26 mouse cellular contexts compared by ENCODE assay signal in the genomic region with DNA sequence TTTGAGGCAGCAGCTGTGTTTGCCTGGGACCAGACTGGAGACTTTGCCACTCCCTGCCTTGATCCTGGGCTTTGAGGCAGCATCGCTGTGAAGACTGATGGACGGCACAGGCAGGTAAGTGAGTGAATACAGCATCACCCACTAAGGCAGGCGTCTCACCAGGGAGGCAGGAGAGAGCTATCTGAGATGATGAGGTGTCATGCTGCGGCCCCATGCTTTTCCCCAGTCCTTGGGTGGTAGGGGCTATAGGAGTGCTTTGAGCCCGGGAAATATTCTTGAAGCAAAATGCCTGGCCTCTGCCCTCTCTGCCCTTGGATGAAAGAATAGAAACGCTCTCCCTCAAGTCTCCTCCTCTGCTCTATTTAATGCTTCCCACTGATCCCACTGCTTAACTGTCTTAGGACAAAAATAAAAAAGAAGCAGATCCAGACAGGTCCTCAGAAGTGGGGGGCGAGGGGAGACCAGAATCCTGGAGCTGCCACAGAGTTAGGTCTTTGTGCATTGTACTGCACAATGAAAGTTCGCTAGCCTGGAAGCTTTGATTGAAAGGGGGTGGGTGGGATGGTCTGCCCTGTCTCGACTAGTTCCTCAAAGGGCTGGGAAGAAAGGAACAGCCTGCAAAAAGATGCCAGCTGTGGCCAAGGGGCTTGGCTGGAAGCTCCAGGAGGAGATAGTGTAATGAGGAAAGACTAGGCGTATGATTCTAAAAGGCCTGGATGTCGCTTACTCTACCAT.
DNase-seq lines count a peak whose midpoint lies in the region; ATAC-seq and TF ChIP-seq lines count a peak whose summit lies in the region.
"Had no signal": no experiment of that assay in that cellular context is flagged by ENCODE, and none has a peak within 500 bp of the region (broad histone marks: within the 10 kb centered on the region; RNA-seq: fewer than 3 reads in every experiment).

No protein-coding gene starts in this region.

- H3K9ac ChIP-seq in heart, adult 2 months (ENCODE audit: low read depth, low read length) = no peak overlapping the region
- H3K9ac ChIP-seq in midbrain, embryonic 12.5 days (replicated peaks) = no peak overlapping the region
- H3K9ac ChIP-seq in midbrain, embryonic 11.5 days (ENCODE audit: low read length) = no peak overlapping the region
- H3K9ac ChIP-seq in midbrain, embryonic 14.5 days (replicated peaks; ENCODE audit: low read length) = no peak overlapping the region
- no peak overlapping the region for H3K9ac ChIP-seq in lung, postnatal 0 days (replicated peaks; ENCODE audit: low read depth)
- H3K9ac ChIP-seq: embryonic facial prominence, embryonic 12.5 days; hindbrain, embryonic 13.5 days; limb, embryonic 13.5 days; lung, embryonic 15.5 days had no signal

- 0 out of 2 replicates have a peak, but pooled peaks have one; percentile 16 for ATAC-seq in midbrain, embryonic 12.5 days (ENCODE audit: low FRiP score, low read depth)
- ATAC-seq in midbrain, embryonic 11.5 days (ENCODE audit: low FRiP score) = no peak
- ATAC-seq in midbrain, embryonic 14.5 days (ENCODE audit: low FRiP score, low TSS enrichment) = no peak
- ATAC-seq in lung, postnatal 0 days = no peak

- no peak for TF ChIP-seq CTCF in heart, adult 2 months (IDR thresholded peaks at IDR 0.05)
- no peak for TF ChIP-seq CTCF in lung, postnatal 0 days (IDR thresholded peaks at IDR 0.05)

- H3K4me3 ChIP-seq in heart, adult 2 months = no peak overlapping the region
- H3K4me3 ChIP-seq in midbrain, embryonic 12.5 days = no peak overlapping the region
- H3K4me3 ChIP-seq in midbrain, embryonic 11.5 days (ENCODE audit: low read depth, low read length) = no peak overlapping the region
- H3K4me3 ChIP-seq in midbrain, embryonic 14.5 days (replicated peaks; ENCODE audit: low read depth, low read length) = no peak overlapping the region
- H3K4me3 ChIP-seq in lung, postnatal 0 days (ENCODE audit: low read depth, low read length) = no peak overlapping the region
- H3K4me3 ChIP-seq: embryonic facial prominence, embryonic 12.5 days; hindbrain, embryonic 13.5 days; layer of hippocampus, adult 2 months; left cerebral cortex, adult 2 months; limb, embryonic 13.5 days; lung, embryonic 15.5 days had no signal

- TF ChIP-seq EP300 in heart, adult 2 months (IDR thresholded peaks at IDR 0.05; ENCODE audit: insufficient read depth, low read depth, low read length) = no peak
- TF ChIP-seq EP300 in lung, postnatal 0 days (IDR thresholded peaks at IDR 0.05) = no peak

- no peak for TF ChIP-seq POLR2A in heart, adult 2 months (IDR thresholded peaks at IDR 0.05; ENCODE audit: insufficient read depth, low read depth, low read length)

- H3K4me2 ChIP-seq in midbrain, embryonic 12.5 days (replicated peaks) = no peak overlapping the region
- no peak overlapping the region for H3K4me2 ChIP-seq in midbrain, embryonic 11.5 days
- H3K4me2 ChIP-seq in midbrain, embryonic 14.5 days (ENCODE audit: low read length) = no peak overlapping the region
- H3K4me2 ChIP-seq in lung, postnatal 0 days (replicated peaks; ENCODE audit: low read depth, low read length) = no peak overlapping the region
- H3K4me2 ChIP-seq: embryonic facial prominence, embryonic 12.5 days; hindbrain, embryonic 13.5 days; limb, embryonic 13.5 days; liver, embryonic 11.5 days; lung, embryonic 15.5 days had no signal

- 0 out of 2 replicates have a peak, but pooled peaks cover 4% of the 10 kb centered on the region for H3K9me3 ChIP-seq in midbrain, embryonic 12.5 days
- no peaks in the 10 kb centered on the region for H3K9me3 ChIP-seq in midbrain, embryonic 11.5 days (ENCODE audit: control insufficient read depth, low read length)
- H3K9me3 ChIP-seq in midbrain, embryonic 14.5 days (ENCODE audit: control insufficient read depth, low read length) = no peaks in the 10 kb centered on the region
- no peaks in the 10 kb centered on the region for H3K9me3 ChIP-seq in lung, postnatal 0 days (ENCODE audit: low read length)
- H3K9me3 ChIP-seq: embryonic facial prominence, embryonic 12.5 days; hindbrain, embryonic 13.5 days; limb, embryonic 13.5 days; lung, embryonic 15.5 days had no signal

- H3K79me2 ChIP-seq in heart, adult 2 months (replicated peaks; ENCODE audit: control insufficient read depth, insufficient read depth, low read length) = no peaks in the 10 kb centered on the region

- 73% methylated on average over 11 of the region's 11 CpGs for WGBS in heart, adult 2 months
- 42% methylated on average over 11 of the region's 11 CpGs for WGBS in midbrain, embryonic 12.5 days
- 46% methylated on average over 11 of the region's 11 CpGs for WGBS in midbrain, embryonic 11.5 days
- 38% methylated on average over 11 of the region's 11 CpGs for whole genome bisulfite sequencing in midbrain, embryonic 14.5 days
- WGBS in lung, postnatal 0 days = 69% methylated on average over 11 of the region's 11 CpGs

- no peak overlapping the region for H3K27ac ChIP-seq in heart, adult 2 months
- H3K27ac ChIP-seq in midbrain, embryonic 12.5 days (replicated peaks) = no peak overlapping the region
- H3K27ac ChIP-seq in midbrain, embryonic 11.5 days (ENCODE audit: low read depth, low read length) = no peak overlapping the region
- no peak overlapping the region for H3K27ac ChIP-seq in midbrain, embryonic 14.5 days (replicated peaks; ENCODE audit: low read depth, low read length)
- H3K27ac ChIP-seq in lung, postnatal 0 days (ENCODE audit: low read length) = no peak overlapping the region
- H3K27ac ChIP-seq: embryonic facial prominence, embryonic 12.5 days; hindbrain, embryonic 13.5 days; layer of hippocampus, adult 2 months; left cerebral cortex, adult 2 months; limb, embryonic 13.5 days; lung, embryonic 15.5 days had no signal

- no peaks in the 10 kb centered on the region for H3K36me3 ChIP-seq in heart, adult 2 months (ENCODE audit: control insufficient read depth, insufficient read depth, low read length)
- H3K36me3 ChIP-seq in midbrain, embryonic 12.5 days = no peaks in the 10 kb centered on the region
- no peaks in the 10 kb centered on the region for H3K36me3 ChIP-seq in midbrain, embryonic 11.5 days (ENCODE audit: control insufficient read depth, insufficient read depth, low read length)
- no peaks in the 10 kb centered on the region for H3K36me3 ChIP-seq in midbrain, embryonic 14.5 days (ENCODE audit: control insufficient read depth, insufficient read depth, low read length)
- no peaks in the 10 kb centered on the region for H3K36me3 ChIP-seq in lung, postnatal 0 days (ENCODE audit: insufficient read depth, low read length)
- H3K36me3 ChIP-seq: embryonic facial prominence, embryonic 12.5 days; hindbrain, embryonic 13.5 days; limb, embryonic 13.5 days; lung, embryonic 15.5 days had no signal

- intact Hi-C loops in heart, adult 2 months (cut with DNase I) = no loop called here
- intact Hi-C loops in left cerebral cortex, postnatal 10 days (cut with DNase I) = no loop called here

- H3K27me3 ChIP-seq in heart, adult 2 months (ENCODE audit: control insufficient read depth, insufficient read depth, low read length) = no peaks in the 10 kb centered on the region
- H3K27me3 ChIP-seq in midbrain, embryonic 12.5 days = no peaks in the 10 kb centered on the region
- H3K27me3 ChIP-seq in midbrain, embryonic 11.5 days (ENCODE audit: control insufficient read depth, insufficient read depth, low read length) = no peaks in the 10 kb centered on the region
- H3K27me3 ChIP-seq in midbrain, embryonic 14.5 days (ENCODE audit: control insufficient read depth, insufficient read depth, low read length) = no peaks in the 10 kb centered on the region
- no peaks in the 10 kb centered on the region for H3K27me3 ChIP-seq in lung, postnatal 0 days (replicated peaks; ENCODE audit: insufficient read depth, low read length)
- H3K27me3 ChIP-seq: embryonic facial prominence, embryonic 12.5 days; hindbrain, embryonic 13.5 days; limb, embryonic 13.5 days; lung, embryonic 15.5 days had no signal

- DNase-seq in heart, adult 11 months = peak; percentile 62
- no peak for DNase-seq in heart, adult 2 months
- DNase-seq in midbrain, embryonic 11.5 days (ENCODE audit: low spot score, missing footprints) = no peak
- DNase-seq in midbrain, embryonic 14.5 days = peak; percentile 11
- no peak for DNase-seq in lung, postnatal 0 days (ENCODE audit: low spot score)
- DNase-seq in left cerebral cortex, postnatal 10 days (ENCODE audit: extremely low spot score in 1 of 2, low spot score in 2 of 2) = no peak
- DNase-seq: adrenal gland, adult 8-10 months; B cell, adult 2 months; cerebellum, adult 8-10 months; cerebellum, postnatal 25 days; heart, postnatal 14 days; kidney, adult 18-20 months; kidney, postnatal 36 days; lung, postnatal 36 days; right cerebral cortex, postnatal 25 days; spleen, adult 18-20 months; thymus, adult 18-20 months; thymus, postnatal 25 days had no signal

- H3K4me1 ChIP-seq in heart, adult 2 months (ENCODE audit: control insufficient read depth, insufficient read depth, low read length) = no peaks in the 10 kb centered on the region
- H3K4me1 ChIP-seq in midbrain, embryonic 12.5 days = peaks cover 7% of the 10 kb centered on the region; the same call in 1 of the 2 replicates
- H3K4me1 ChIP-seq in midbrain, embryonic 11.5 days (ENCODE audit: control insufficient read depth, insufficient read depth, low read length) = peaks cover 2% of the 10 kb centered on the region; the same call in 1 of the 2 replicates
- no peaks in the 10 kb centered on the region for H3K4me1 ChIP-seq in midbrain, embryonic 14.5 days (ENCODE audit: control insufficient read depth, insufficient read depth, low read length)
- H3K4me1 ChIP-seq in lung, postnatal 0 days (ENCODE audit: insufficient read depth, low read depth, low read length) = no peaks in the 10 kb centered on the region
- H3K4me1 ChIP-seq: embryonic facial prominence, embryonic 12.5 days; limb, embryonic 13.5 days; lung, embryonic 15.5 days had no signal

Comparison
In these comparisons a context has a peak if more than half of its experiments do, and no peak if none do; other contexts are left out.
1. DNase-seq: peak in heart, adult 11 months (single experiment) and midbrain, embryonic 14.5 days (single experiment); none in heart, adult 2 months (0 of 2), midbrain, embryonic 11.5 days (single experiment), lung, postnatal 0 days (single experiment) and left cerebral cortex, postnatal 10 days (0 of 2).